Mouse (Mus musculus) midbrain, embryonic 10.5 days (tissue): Measurements from ENCODE around the gene Tmeff2. TPM values are rescaled to one million over a fixed set of nuclear protein-coding genes. Genes with fewer than 3 reads are reported as not detected.
A peak's percentile ranks its signal among the peaks of the same experiment; 100 is the strongest.
"Not testable (repeated sequence)": the region's sequence is repeated elsewhere in the genome, so short reads cannot be mapped to it uniquely, and the experiment has no call there.

Experiments
- DNase-seq: peaks from one replicate; pipeline ENCODE4 v3.0.0-alpha.2; 2017; ENCODE audit warnings: low spot score
- H3K27ac ChIP-seq: fragments of 300-500 bp; sonication (generic); replicated peaks from 2 replicates; pipeline ENCODE4 v1.5.1; 2016; ENCODE audit warnings: mild to moderate bottlenecking
- H3K27me3 ChIP-seq: fragments of 300-500 bp; sonication (generic); 2 replicates; pipeline ENCODE4 v1.6.1; 2016; ENCODE audit warnings: low read depth, mild to moderate bottlenecking; ENCODE audit not compliant: poor library complexity, severe bottlenecking
- H3K36me3 ChIP-seq: fragments of 300-500 bp; sonication (generic); 2 replicates; pipeline ENCODE4 v1.6.1; 2016; ENCODE audit warnings: mild to moderate bottlenecking, moderate library complexity
- H3K4me1 ChIP-seq: fragments of 300-500 bp; sonication (generic); 2 replicates; pipeline ENCODE4 v1.6.1; 2016
- H3K4me3 ChIP-seq: fragments of 300-500 bp; sonication (generic); 2 replicates; pipeline ENCODE4 v1.5.1; 2016; ENCODE audit warnings: mild to moderate bottlenecking, moderate library complexity
- H3K9me3 ChIP-seq: fragments of 300-500 bp; sonication (generic); replicated peaks from 2 replicates; pipeline ENCODE4 v1.6.1; 2016; ENCODE audit warnings: mild to moderate bottlenecking
- WGBS: fragments of 180-500 bp; shearing (Covaris S2); methylation state at CpG from one replicate; pipeline ENCODE4 v1.1.7; 2016; 5-methylcytosine and 5-hydroxymethylcytosine counted together
- polyA plus RNA-seq: library from polyadenylated mRNA; unstranded; fragments of >200 nt; fragmentation: Nextera tagmentation; extraction: Ambion mirVana; gene quantifications from 2 replicates; pipeline ENCODE4 v1.2.1, GENCODE M21; 2016

The Tmeff2 gene
- polyA plus RNA-seq = 4.1 and 5.3 TPM in 2 replicates

DNA sequence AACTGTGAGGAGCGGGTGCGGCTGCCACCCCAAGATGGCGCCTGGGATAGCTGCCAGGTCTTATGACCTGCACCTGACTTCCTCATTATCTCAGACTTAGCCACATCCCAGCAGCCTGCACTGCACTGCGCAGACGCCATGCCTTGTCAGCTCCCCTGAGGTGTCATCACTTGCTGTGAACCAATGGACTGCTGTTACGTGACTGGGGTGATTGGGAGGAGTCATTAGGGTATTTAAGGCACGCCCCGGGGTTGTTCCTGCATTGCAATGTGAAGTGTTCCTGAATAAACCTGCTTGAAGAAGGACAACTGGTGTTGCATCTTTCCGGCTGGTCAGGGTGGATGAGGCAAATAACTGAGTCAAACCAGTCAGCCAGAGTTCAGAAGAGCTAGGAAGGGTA lies at the start of gene Tmeff2:
Gene Tmeff2 (plus strand): TSS at position 262 of the 400 bp plus-strand sequence.
- H3K27ac ChIP-seq, H3K4me3 ChIP-seq, H3K36me3 ChIP-seq, H3K9me3 ChIP-seq, H3K27me3 ChIP-seq, H3K4me1 ChIP-seq, DNase-seq: not testable (repeated sequence)
- WGBS = 88% methylated on average over 9 of the region's 9 CpGs

DNA sequence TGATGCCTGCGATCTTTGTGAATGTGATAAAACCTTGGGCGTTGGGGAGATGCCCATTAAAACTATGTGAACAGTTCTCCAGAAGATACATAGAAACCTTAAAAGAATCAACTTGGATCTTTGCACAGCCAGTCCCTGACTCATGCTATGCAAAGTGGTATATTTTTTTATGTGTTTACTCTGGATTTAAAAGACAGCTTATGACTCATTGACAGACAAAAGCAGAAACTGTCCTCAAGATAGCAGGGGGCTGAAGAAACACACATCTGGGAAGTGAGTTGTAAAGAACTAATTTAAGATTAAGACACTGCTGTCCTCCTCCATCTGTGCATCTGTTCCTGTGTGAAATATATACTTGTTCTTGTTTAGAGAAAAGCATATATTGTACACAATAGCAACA lies 38.9 kb upstream of the Tmeff2 start:
- H3K36me3 ChIP-seq = no peaks in the 10 kb centered on the region
- WGBS = 88% methylated on average over 2 of the region's 2 CpGs
- H3K4me3 ChIP-seq = no peak overlapping the region
- H3K27me3 ChIP-seq = no peaks in the 10 kb centered on the region
- no peaks in the 10 kb centered on the region for H3K4me1 ChIP-seq
- no peak for DNase-seq
- no peak overlapping the region for H3K27ac ChIP-seq
- no peaks in the 10 kb centered on the region for H3K9me3 ChIP-seq

DNA sequence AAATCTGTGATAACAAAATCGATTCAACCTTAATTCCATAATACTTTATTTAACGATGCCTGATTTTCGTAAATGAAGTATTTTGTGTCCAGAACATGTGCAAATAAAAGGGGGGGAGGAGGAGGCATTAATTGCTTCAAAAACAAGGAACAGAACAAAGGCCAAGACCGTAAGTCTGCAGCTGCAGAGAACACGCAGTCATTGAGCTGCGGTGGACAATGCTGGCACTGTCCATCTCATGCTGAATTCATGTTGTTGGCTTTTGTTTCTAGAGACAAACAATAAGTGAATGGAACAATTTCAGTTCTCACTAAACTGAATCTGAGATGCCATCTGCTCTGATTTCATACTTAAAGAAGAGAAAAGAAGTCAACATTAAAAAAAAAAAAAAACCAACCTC lies 2.8 kb upstream of the Tmeff2 start:
- DNase-seq = no peak
- H3K9me3 ChIP-seq = no peaks in the 10 kb centered on the region
- no peaks in the 10 kb centered on the region for H3K27me3 ChIP-seq
- no peak overlapping the region for H3K4me3 ChIP-seq
- no peaks in the 10 kb centered on the region for H3K36me3 ChIP-seq
- no peak overlapping the region for H3K27ac ChIP-seq
- no peaks in the 10 kb centered on the region for H3K4me1 ChIP-seq
- WGBS = 74% methylated on average over 6 of the region's 6 CpGs

DNA sequence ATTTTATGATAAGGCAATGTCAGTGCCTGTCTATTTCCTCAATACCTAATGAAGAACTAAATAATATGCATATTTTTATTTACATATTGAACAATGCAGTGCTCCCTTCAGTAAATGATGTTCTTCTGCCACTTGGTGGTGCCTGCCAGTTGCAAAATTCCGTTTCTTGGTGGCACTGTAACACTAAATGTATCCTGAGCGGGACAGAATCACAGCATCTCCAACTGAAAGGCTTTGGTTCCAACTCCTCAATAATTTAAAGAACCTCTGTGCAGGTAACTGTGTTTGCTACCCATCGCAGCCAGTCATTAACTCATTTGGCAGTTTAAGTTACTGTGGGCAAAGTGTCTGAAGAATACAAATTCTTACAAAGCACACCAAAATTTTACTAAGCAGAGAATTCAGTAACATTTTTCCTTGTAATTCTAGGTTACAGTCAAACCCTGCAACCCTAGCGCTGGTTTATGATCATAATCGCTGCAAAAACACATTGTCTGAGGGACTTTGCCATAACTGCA lies 24.4 kb downstream of the Tmeff2 start:
- Histone ChIP-seq H3K27me3 (peaks cover 68% of the 10 kb centered on the region), H3K36me3 (no peaks in the 10 kb centered on the region), H3K4me1 (peaks cover 31% of the 10 kb centered on the region), H3K9me3 (no peaks in the 10 kb centered on the region), H3K4me3 (peak overlapping the region; percentile 61), H3K27ac (no peak overlapping the region)
- 46% methylated on average over 5 of the region's 5 CpGs for WGBS
- DNase-seq = no peak

DNA sequence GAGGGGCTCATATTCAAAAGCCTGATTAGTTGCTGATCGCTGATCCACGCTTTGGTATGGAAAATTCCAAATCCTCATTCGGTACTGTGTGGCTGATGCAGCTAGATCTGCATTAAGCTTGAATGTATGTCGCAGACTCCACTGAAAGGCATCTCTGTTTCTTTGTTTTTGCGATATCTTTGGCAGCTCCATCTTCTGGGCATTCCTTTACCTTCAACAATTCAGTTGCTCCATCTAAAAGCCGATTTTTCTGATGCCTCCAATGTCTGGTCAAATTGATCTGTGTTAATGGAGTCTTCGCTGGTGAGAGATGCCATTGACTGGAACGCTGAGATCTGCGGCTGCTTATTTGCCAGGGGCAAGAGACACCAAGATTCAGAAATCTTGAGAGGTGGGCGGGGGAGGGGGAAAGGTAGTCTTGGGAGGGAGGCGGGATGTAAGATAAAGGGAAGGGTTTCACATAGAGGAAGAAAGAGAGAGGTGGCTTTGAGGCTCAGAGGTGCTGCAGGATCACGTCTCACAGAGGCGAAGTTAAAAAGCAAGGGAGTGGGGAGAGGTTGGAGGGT lies 25.0 kb downstream of the Tmeff2 start:
- peak; percentile 24 for DNase-seq
- Histone ChIP-seq H3K4me3 (peak overlapping the region; percentile 61), H3K4me1 (peaks cover 31% of the 10 kb centered on the region), H3K36me3 (no peaks in the 10 kb centered on the region), H3K9me3 (no peaks in the 10 kb centered on the region), H3K27ac (no peak overlapping the region), H3K27me3 (peaks cover 73% of the 10 kb centered on the region)
- WGBS = 7% methylated on average over 13 of the region's 13 CpGs

DNA sequence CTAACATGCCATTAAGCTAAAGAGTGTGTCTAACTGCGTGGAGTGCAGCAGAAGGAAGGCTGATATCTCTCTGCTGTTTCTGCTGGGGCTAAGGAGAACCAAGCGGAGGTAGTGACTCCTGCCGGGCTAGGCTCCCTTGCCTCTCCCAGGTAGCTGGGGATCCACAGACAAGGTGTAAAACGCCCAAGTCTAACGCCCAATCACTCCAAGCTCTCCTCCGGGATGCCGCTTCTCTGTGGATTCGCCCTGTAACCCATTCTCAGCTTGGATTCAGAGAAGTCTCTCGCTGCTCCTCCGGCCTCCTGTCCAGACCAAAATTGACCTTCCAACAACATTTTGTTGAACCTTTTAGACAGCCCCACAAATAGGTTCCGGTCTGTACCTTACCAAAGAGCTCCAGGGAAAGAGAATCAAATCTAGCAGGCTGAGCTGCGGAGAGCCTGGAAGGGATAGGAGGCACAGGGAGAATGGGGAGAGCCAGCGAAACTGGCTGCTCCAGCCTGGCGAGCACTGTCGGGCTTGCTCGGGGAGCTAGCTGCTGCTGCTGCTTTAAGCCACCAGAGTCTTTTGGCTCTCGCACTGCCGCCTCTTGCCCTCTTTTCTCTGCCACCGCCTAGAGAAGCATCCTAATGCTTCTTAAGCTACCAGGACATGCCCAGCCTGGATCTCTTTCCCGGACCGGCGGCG lies 26.1 kb downstream of the Tmeff2 start:
- Histone ChIP-seq H3K4me1 (peaks cover 31% of the 10 kb centered on the region), H3K36me3 (no peaks in the 10 kb centered on the region), H3K4me3 (peak overlapping the region; percentile 61), H3K27me3 (peaks cover 76% of the 10 kb centered on the region), H3K27ac (peak overlapping the region; percentile 79), H3K9me3 (no peaks in the 10 kb centered on the region)
- WGBS = 2% methylated on average over 23 of the region's 23 CpGs
- DNase-seq = no peak

DNA sequence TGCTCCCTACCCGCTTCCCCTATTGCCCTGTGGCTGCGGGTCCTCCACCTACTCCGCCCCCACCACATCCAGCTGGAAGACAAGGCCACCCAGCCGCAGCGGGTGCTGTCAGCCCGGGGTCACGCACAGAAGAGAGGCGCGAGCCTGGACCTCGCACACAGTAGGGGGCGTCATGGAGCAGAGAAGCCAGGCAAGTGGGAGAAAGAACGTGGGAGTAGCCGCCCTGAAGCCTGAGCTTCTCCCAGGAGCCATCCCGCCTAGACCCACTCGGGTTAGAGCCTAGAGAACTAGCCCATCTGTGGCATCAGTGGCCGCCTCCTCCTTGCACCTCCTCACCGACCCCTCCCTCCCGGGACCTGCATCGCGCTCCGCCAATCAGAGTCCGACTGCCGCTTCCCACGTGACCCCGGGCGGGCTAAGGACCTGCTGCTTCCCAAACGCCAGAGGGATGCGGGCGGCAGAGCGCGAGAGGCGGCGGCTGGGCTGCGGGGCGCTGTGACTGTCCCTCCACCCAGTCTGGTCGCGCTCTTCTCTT lies 26.7 kb downstream of the Tmeff2 start:
- peak; percentile 95 for DNase-seq
- no peaks in the 10 kb centered on the region for H3K9me3 ChIP-seq
- H3K27me3 ChIP-seq = peaks cover 76% of the 10 kb centered on the region
- H3K27ac ChIP-seq = peak overlapping the region; percentile 79
- under 1% methylated on average over 37 of the region's 37 CpGs for WGBS
- peak overlapping the region; percentile 61 for H3K4me3 ChIP-seq
- peaks cover 31% of the 10 kb centered on the region for H3K4me1 ChIP-seq
- no peaks in the 10 kb centered on the region for H3K36me3 ChIP-seq

DNA sequence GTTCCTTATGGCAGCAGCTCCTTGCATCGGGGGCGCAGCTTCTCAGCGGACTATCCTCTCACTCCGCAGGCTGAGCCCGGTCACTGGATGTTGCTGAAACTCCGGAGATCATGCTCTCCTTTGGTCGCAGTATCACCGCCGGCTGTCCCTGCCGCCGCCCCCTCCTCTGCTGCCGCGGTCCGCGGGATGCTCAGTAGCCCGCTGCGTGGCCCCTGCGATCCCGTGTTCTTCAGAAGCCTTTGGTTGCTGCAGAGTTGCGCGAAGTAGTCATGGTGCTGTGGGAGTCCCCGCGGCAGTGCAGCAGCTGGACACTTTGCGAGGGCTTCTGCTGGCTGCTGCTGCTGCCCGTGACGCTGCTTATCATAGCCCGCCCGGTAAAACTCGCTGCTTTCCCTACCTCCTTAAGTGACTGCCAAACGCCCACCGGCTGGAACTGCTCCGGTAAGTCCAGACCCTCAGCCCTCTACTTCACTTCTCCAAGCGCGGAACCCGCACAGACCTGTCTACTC lies 27.3 kb downstream of the Tmeff2 start:
- no peak for DNase-seq
- whole genome bisulfite sequencing = under 1% methylated on average over 35 of the region's 35 CpGs

DNA sequence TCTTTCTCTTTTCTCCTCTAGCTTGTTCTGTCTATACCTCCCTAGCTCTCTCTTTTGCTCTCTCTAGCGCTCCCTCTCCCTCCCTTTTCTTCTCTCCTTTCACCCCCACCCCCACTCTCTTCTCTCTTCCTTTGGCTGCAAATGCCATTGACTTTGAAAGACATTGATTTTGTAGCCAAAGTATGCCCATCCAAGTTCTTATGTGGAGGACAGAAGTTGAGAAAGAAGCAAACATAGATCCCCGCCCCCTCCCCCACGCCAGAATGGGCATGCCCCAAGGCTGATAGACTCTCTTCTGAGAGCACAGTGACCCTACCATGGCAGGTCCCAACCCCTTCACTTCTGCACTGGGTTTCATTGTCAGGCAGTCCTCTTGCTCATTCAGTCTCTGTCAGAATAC lies 28.3 kb downstream of the Tmeff2 start:
- H3K4me1 ChIP-seq = peaks cover 31% of the 10 kb centered on the region
- 14% methylated on average over 3 of the region's 3 CpGs for WGBS
- H3K9me3 ChIP-seq = no peaks in the 10 kb centered on the region
- peaks cover 62% of the 10 kb centered on the region for H3K27me3 ChIP-seq
- H3K36me3 ChIP-seq = no peaks in the 10 kb centered on the region
- no peak overlapping the region for H3K27ac ChIP-seq
- H3K4me3 ChIP-seq = peak overlapping the region; percentile 61
- DNase-seq = no peak

More for the DNA sequence above, 27.3 kb downstream of the Tmeff2 start:
- H3K4me3 ChIP-seq = peak overlapping the region; percentile 61
- H3K27me3 ChIP-seq = peaks cover 72% of the 10 kb centered on the region
- H3K4me1 ChIP-seq = peaks cover 31% of the 10 kb centered on the region
- H3K36me3 ChIP-seq = no peaks in the 10 kb centered on the region
- H3K9me3 ChIP-seq = no peaks in the 10 kb centered on the region
- peak overlapping the region; percentile 79 for H3K27ac ChIP-seq

DNA sequence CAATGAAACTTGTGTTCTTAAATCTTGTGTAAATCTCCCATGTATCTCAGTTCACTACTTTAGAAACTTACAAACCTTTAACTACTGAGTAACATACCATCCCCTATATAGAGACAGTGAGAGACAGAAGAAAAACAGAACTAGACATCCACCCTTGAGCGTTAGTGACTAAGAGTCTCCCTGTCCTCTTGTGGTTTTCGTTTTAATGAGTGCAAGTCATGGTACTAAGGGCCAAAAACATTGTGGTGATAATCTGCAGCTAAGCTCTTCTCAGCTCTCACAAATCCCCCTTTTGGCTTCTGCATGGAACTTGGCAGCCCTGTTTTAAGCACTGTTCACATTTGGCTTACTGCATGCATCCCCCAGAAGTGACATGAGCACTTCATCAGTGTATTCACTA lies 34.6 kb downstream of the Tmeff2 start:
- 72% methylated on average over 2 of the region's 2 CpGs for WGBS
- Histone ChIP-seq H3K4me1 (no peaks in the 10 kb centered on the region), H3K9me3 (no peaks in the 10 kb centered on the region), H3K27ac (no peak overlapping the region), H3K4me3 (no peak overlapping the region), H3K27me3 (peaks cover 6% of the 10 kb centered on the region), H3K36me3 (no peaks in the 10 kb centered on the region)
- DNase-seq = no peak

DNA sequence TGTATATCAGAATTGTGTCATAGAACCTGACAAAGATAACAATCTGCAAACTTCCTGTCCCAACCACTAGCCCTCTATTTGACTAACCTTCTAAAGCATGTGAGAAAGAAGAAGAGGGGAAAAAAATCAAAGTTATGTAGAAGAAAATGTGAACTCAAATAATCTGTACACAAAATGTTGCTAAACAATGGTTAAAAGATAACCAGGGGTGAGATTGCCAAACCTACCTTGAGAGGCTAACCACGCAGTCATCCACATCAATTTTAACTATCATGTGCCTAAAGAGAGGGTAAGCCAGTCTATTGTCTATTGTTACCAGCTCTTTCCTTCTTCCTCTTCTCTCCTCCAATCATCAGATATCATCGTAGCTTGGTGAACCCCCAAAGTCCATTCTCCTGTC lies 35.0 kb downstream of the Tmeff2 start:
- 88% methylated on average over 2 of the region's 2 CpGs for WGBS
- Histone ChIP-seq H3K27me3 (peaks cover 2% of the 10 kb centered on the region), H3K27ac (no peak overlapping the region), H3K9me3 (no peaks in the 10 kb centered on the region), H3K36me3 (no peaks in the 10 kb centered on the region), H3K4me3 (no peak overlapping the region), H3K4me1 (no peaks in the 10 kb centered on the region)
- DNase-seq = no peak

DNA sequence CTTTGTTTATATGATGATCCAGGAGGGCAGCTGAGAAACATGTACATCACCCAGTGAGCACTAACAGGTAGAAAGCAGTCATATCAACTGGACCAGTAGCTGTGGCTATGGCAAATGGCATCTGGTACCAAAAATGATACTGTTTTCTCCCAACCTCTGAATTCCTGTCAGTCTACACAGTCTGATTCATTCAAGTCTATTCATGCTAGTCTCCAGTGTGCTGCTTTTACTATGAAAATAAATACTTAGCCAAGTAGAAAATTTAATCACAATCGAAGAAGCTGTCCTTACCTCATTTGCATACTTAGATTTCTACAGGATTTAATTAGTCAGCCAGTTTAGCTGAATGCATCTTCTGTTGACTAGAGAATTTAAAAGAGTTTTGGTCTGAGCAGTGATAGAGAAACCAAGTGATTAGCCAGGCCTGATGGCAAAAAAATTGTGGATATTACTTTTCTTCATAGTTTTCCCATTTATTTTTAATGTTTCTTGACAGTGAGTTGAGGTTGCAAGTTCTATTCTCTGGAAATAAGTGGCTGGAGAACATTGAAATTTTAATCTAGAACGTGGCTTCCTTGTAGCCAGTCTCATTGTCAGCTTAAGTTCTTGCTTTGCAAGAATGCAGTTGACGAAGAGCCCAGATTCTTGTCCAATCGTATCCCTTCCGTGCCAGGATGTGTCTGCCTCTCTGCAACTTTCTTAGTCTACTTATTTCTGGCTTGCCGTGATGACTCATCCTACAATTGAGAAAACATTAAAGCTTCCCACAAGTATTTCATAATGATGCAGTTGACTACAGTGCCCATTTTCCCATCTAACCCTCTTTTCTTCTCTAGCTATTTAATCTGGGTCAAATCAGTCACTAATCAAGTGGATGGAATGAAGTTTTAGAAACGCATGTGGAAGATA lies 39.9 kb downstream of the Tmeff2 start:
- no peak overlapping the region for H3K4me3 ChIP-seq
- no peaks in the 10 kb centered on the region for H3K4me1 ChIP-seq
- H3K27ac ChIP-seq = no peak overlapping the region
- no peaks in the 10 kb centered on the region for H3K27me3 ChIP-seq
- H3K36me3 ChIP-seq = no peaks in the 10 kb centered on the region
- no peak for DNase-seq
- 92% methylated on average over 7 of the region's 7 CpGs for WGBS
- H3K9me3 ChIP-seq = no peaks in the 10 kb centered on the region
